Mouse (Mus musculus) erythroblast, embryonic 14.5 days (primary cell): ENCODE data around the gene Axdnd1.

Experiments used
- GATA1 ChIP-seq: IDR thresholded peaks from 2 replicates; pipeline ENCODE4 v1.6.1; 2012; ENCODE audit warnings: low read length, inconsistent platforms, mixed read lengths
- TAL1 ChIP-seq: IDR thresholded peaks from 3 replicates; pipeline ENCODE4 v1.6.1; 2012; ENCODE audit warnings: low read length, inconsistent platforms, mixed read lengths

DNA sequence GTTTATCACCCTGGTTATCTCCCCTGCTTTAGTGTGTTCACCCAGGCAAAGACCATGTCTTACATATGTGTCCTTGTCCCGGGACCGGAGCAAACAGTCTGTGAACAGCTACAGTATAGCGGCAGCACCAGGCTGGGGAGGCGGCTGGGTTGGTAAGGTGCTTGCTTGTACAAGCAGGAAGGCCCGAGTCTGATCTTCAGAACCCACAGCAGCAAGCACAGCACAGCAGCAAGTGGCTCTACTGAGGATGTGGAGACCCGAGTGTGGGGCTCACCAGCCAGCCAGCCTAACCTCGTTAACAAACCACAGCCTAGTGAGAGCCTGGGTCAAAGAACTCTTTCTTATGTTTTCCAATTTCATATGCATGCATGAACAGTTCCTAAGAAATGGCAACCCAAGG, 140.8 kb downstream of the Axdnd1 start:
- TF ChIP-seq GATA1: no peak
- TF ChIP-seq TAL1: no peak
